Mouse (Mus musculus) bone marrow macrophage, adult 2 months (primary cell): Measurements from ENCODE around the gene Swt1.

Source experiments
- CTCF ChIP-seq: IDR thresholded peaks from 2 replicates; pipeline ENCODE4 v1.5.1; 2012; ENCODE audit warnings: low read depth, mild to moderate bottlenecking, low read length, moderate library complexity
- POLR2A ChIP-seq: IDR thresholded peaks from 2 replicates; pipeline ENCODE4 v1.6.1; 2012; ENCODE audit warnings: mild to moderate bottlenecking, low read depth, low read length, borderline replicate concordance

- no peak for TF ChIP-seq POLR2A
- no peak for TF ChIP-seq CTCF
These were observed 82.4 kb downstream of the Swt1 start for GRCm38 (mm10) chr1:151345863-151346195.
